Comparison of ENCODE assay signal across 17 mouse cellular contexts in genomic region chr4:65701848-65702247, GRCm38 (mm10).
"Had no signal": no experiment of that assay in that cellular context is flagged by ENCODE, and none has a peak within 500 bp of the region (broad histone marks: within the 10 kb centered on the region; RNA-seq: fewer than 3 reads in every experiment).

No protein-coding gene starts in this region.

- H3K4me1 ChIP-seq: limb, embryonic 13.5 days; liver, embryonic 15.5 days had no signal

- H3K4me2 ChIP-seq: limb, embryonic 13.5 days; liver, embryonic 11.5 days; liver, embryonic 15.5 days; lung, embryonic 14.5 days; neural tube, embryonic 13.5 days had no signal

- H3K4me3 ChIP-seq: layer of hippocampus, adult 2 months; limb, embryonic 13.5 days; liver, embryonic 15.5 days; midbrain, embryonic 10.5 days; neural tube, embryonic 13.5 days had no signal

- H3K9ac ChIP-seq: limb, embryonic 13.5 days; liver, embryonic 15.5 days; lung, embryonic 14.5 days; neural tube, embryonic 13.5 days had no signal

- DNase-seq: kidney, postnatal 10 days; kidney, postnatal 4 days; left cerebral cortex, postnatal 4 days; lung, embryonic 14.5 days; lung, postnatal 10 days; lung, postnatal 4 days; retina, postnatal 1 day; right cerebral cortex, postnatal 4 days; spleen, adult 18-20 months; thymus, adult 18-20 months; thymus, postnatal 14 days had no signal

- H3K36me3 ChIP-seq: limb, embryonic 13.5 days; liver, embryonic 15.5 days; midbrain, embryonic 10.5 days; neural tube, embryonic 13.5 days had no signal

- H3K9me3 ChIP-seq: limb, embryonic 13.5 days; liver, embryonic 15.5 days; midbrain, embryonic 10.5 days; neural tube, embryonic 13.5 days had no signal

- H3K27ac ChIP-seq: layer of hippocampus, adult 2 months; limb, embryonic 13.5 days; liver, embryonic 15.5 days; midbrain, embryonic 10.5 days had no signal

- H3K27me3 ChIP-seq: limb, embryonic 13.5 days; liver, embryonic 15.5 days; neural tube, embryonic 13.5 days had no signal
